Comparison of ENCODE assay signal across 8 mouse cellular contexts in genomic region chr3:88579454-88580117, GRCm38 (mm10). TPM values are rescaled to one million over a fixed set of nuclear protein-coding genes. Genes with fewer than 3 reads are reported as not detected.
DNase-seq lines count a peak whose midpoint lies in the region; ATAC-seq and TF ChIP-seq lines count a peak whose summit lies in the region.

No protein-coding gene starts in this region.

- H3K27me3 ChIP-seq in hindbrain, postnatal 0 days (ENCODE audit: insufficient read depth, low read length), result no peaks in the 10 kb centered on the region

- H3K27ac ChIP-seq in gastrocnemius, adult 2 months, result peak overlapping the region; percentile 91
- H3K27ac ChIP-seq in hindbrain, postnatal 0 days, result peak overlapping the region; percentile 62; the same call in 1 of the 2 replicates

- no peaks in the 10 kb centered on the region for H3K4me1 ChIP-seq in hindbrain, postnatal 0 days (ENCODE audit: insufficient read depth, low read length)

- peak; percentile 94 for ATAC-seq in common myeloid progenitor, adult 5-6 weeks (replicated peaks; ENCODE audit: low read depth, poor library complexity, severe bottlenecking)
- ATAC-seq in hindbrain, postnatal 0 days, result peak; percentile 91

- DNase-seq in adipocyte (ENCODE audit: low spot score), result peak; percentile 87
- peak; percentile 85 for DNase-seq in gastrocnemius, adult 2 months
- DNase-seq in hindbrain, postnatal 0 days (ENCODE audit: low spot score), result peak; percentile 90
- DNase-seq in left cerebral cortex, adult 18-20 months (ENCODE audit: low spot score in 2 of 2), result peak; percentile 72 to 82
- DNase-seq in lung, postnatal 4 days, result peak; percentile 82 to 86
- DNase-seq in retina, postnatal 7 days (ENCODE audit: low read depth, low spot score), result peak; percentile 72
- peak; percentile 54 for DNase-seq in urinary bladder, adult 2 months (ENCODE audit: low spot score)

- intact Hi-C loops in gastrocnemius, adult 2 months (cut with DNase I), result no loop called here

- WGBS in hindbrain, postnatal 0 days, result under 1% methylated on average over 34 of the region's 34 CpGs

- H3K9me3 ChIP-seq in hindbrain, postnatal 0 days (ENCODE audit: low read length), result no peaks in the 10 kb centered on the region

- peak overlapping the region; percentile 96 for H3K4me3 ChIP-seq in gastrocnemius, adult 2 months
- H3K4me3 ChIP-seq in hindbrain, postnatal 0 days (ENCODE audit: low read length), result peak overlapping the region; percentile 80

- peaks cover 13% of the 10 kb centered on the region for H3K36me3 ChIP-seq in hindbrain, postnatal 0 days (ENCODE audit: insufficient read depth, low read length)

- peak overlapping the region; percentile 69 for H3K9ac ChIP-seq in hindbrain, postnatal 0 days (replicated peaks; ENCODE audit: low read length)

- no peak for TF ChIP-seq CTCF in gastrocnemius, adult 2 months (IDR thresholded peaks at IDR 0.05)
- no peak for TF ChIP-seq CTCF in hindbrain, postnatal 0 days (IDR thresholded peaks at IDR 0.05; ENCODE audit: low read depth)

- H3K4me2 ChIP-seq in hindbrain, postnatal 0 days (ENCODE audit: low read depth, low read length), result peak overlapping the region; percentile 80

RNA-seq across cellular contexts. Expression of gene Ssr2, which starts 3.9 kb away (rescaled TPM):
- total RNA-seq in common myeloid progenitor, adult 5-6 weeks (2017), result 144 and 157 TPM in 2 replicates
- 10 to 100 TPM; 41.1 to 54.8 TPM for total RNA-seq in gastrocnemius, adult 2 months (2021)
- 247 and 307 TPM in 2 replicates for total RNA-seq in hindbrain, postnatal 0 days (2014; rRNA removed)
- 209 and 210 TPM in 2 replicates for polyA plus RNA-seq in hindbrain, postnatal 0 days (2015; fragmentation: Nextera tagmentation; extraction: Ambion mirVana)
- 10 to 100 TPM; 87.6 to 89.5 TPM for total RNA-seq in left cerebral cortex, adult 18-20 months (2021)
- 128 and 150 TPM in 2 replicates for polyA plus RNA-seq in urinary bladder, adult 2 months (2012; rRNA removed)

RNA-seq across cellular contexts. Expression of gene Ubqln4, which starts 26.0 kb away (rescaled TPM):
- 47.1 and 48.5 TPM in 2 replicates for total RNA-seq in common myeloid progenitor, adult 5-6 weeks (2017)
- total RNA-seq in gastrocnemius, adult 2 months (2021), result 10 to 100 TPM; 78.2 to 90.2 TPM
- total RNA-seq in hindbrain, postnatal 0 days (2014; rRNA removed), result 119 and 131 TPM in 2 replicates
- polyA plus RNA-seq in hindbrain, postnatal 0 days (2015; fragmentation: Nextera tagmentation; extraction: Ambion mirVana), result 29.4 and 29.8 TPM in 2 replicates
- total RNA-seq in left cerebral cortex, adult 18-20 months (2021), result 100 to 1,000 TPM; 143 to 147 TPM
- 36.9 and 38.6 TPM in 2 replicates for polyA plus RNA-seq in urinary bladder, adult 2 months (2012; rRNA removed)

RNA-seq across cellular contexts. Expression of gene Arhgef2, which starts 26.2 kb away (rescaled TPM):
- total RNA-seq in common myeloid progenitor, adult 5-6 weeks (2017), result 92.2 and 93.1 TPM in 2 replicates
- total RNA-seq in gastrocnemius, adult 2 months (2021), result 10 to 100 TPM; 22.4 to 24.7 TPM
- 93.4 and 100 TPM in 2 replicates for total RNA-seq in hindbrain, postnatal 0 days (2014; rRNA removed)
- 56.0 and 57.1 TPM in 2 replicates for polyA plus RNA-seq in hindbrain, postnatal 0 days (2015; fragmentation: Nextera tagmentation; extraction: Ambion mirVana)
- 100 to 1,000 TPM; 219 to 239 TPM for total RNA-seq in left cerebral cortex, adult 18-20 months (2021)
- 47.7 and 57.3 TPM in 2 replicates for polyA plus RNA-seq in urinary bladder, adult 2 months (2012; rRNA removed)

RNA-seq across cellular contexts. Expression of gene Lamtor2, which starts 26.7 kb away (rescaled TPM):
- 47.2 and 56.0 TPM in 2 replicates for total RNA-seq in common myeloid progenitor, adult 5-6 weeks (2017)
- 100 to 1,000 TPM in 1 of 2 experiments, 10 to 100 TPM in 1; 70.9 to 104 TPM for total RNA-seq in gastrocnemius, adult 2 months (2021)
- total RNA-seq in hindbrain, postnatal 0 days (2014; rRNA removed), result 45.1 and 59.2 TPM in 2 replicates
- polyA plus RNA-seq in hindbrain, postnatal 0 days (2015; fragmentation: Nextera tagmentation; extraction: Ambion mirVana), result 189 and 198 TPM in 2 replicates
- total RNA-seq in left cerebral cortex, adult 18-20 months (2021), result 100 to 1,000 TPM; 104 to 115 TPM
- 124 and 134 TPM in 2 replicates for polyA plus RNA-seq in urinary bladder, adult 2 months (2012; rRNA removed)

RNA-seq across cellular contexts. Expression of gene Rab25, which starts 31.5 kb away (rescaled TPM):
- total RNA-seq in common myeloid progenitor, adult 5-6 weeks (2017), result not detected in 2 replicates
- not detected for total RNA-seq in gastrocnemius, adult 2 months (2021)
- not detected in 2 replicates for total RNA-seq in hindbrain, postnatal 0 days (2014; rRNA removed)
- 0.44 and 1.3 TPM in 2 replicates for polyA plus RNA-seq in hindbrain, postnatal 0 days (2015; fragmentation: Nextera tagmentation; extraction: Ambion mirVana)
- total RNA-seq in left cerebral cortex, adult 18-20 months (2021), result not detected
- 135 and 174 TPM in 2 replicates for polyA plus RNA-seq in urinary bladder, adult 2 months (2012; rRNA removed)

Comparison
In these comparisons a context has a peak if more than half of its experiments do, and no peak if none do; other contexts are left out.
1. Peak in every context shown above with its lines: DNase-seq, ATAC-seq, H3K4me3 ChIP-seq and H3K27ac ChIP-seq.